Mouse (Mus musculus): Measurements from ENCODE around the gene Fkrp. TPM values are rescaled to one million over a fixed set of nuclear protein-coding genes. Genes with fewer than 3 reads are reported as not detected.

Fkrp gene
- polyA plus RNA-seq, 1 experiment: 41.7 TPM

GRCm38 (mm10) chr7:16820271-16820763 lies 3.8 kb upstream of the Fkrp start:
- 35% methylated on average over 5 of the region's 5 CpGs for WGBS
- no peak for DNase-seq
- H3K4me1 ChIP-seq (ENCODE audit: control insufficient read depth, insufficient read depth, low read length): peaks cover 20% of the 10 kb centered on the region
- no peak for TF ChIP-seq CTCF (IDR thresholded peaks at IDR 0.05; ENCODE audit: insufficient read depth, low read length)
- TF ChIP-seq POLR2A (IDR thresholded peaks at IDR 0.05; ENCODE audit: borderline replicate concordance, extremely low read depth, low read depth, low read length): no peak
- no peak overlapping the region for H3K4me3 ChIP-seq (replicated peaks; ENCODE audit: extremely low read depth, low read depth, low read length)

DNA sequence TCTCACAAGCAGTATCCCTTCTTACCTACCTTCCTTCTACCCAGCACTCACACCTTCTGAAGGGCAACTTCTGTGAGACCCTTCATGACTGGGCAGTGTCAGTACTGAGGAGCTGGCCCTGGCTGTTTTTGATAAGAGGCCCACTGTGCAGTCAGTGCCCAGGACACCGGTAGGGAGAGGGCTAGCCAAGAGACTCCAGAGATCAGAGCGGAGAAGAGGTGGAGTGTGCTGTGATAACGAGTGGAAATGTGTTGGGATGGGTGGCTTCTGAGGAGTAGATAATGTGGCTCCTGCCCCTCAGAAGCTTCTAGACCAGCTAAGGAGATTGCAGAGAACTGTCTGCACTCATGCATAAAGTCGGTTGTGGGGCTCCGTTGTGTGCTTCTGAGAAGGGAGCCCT lies 3.3 kb upstream of the Fkrp start:
- 69% methylated on average over 5 of the region's 5 CpGs for WGBS
- no peak for DNase-seq
- Histone ChIP-seq H3K4me3 (replicated peaks; ENCODE audit: extremely low read depth, low read depth, low read length) (no peak overlapping the region), H3K4me1 (ENCODE audit: control insufficient read depth, insufficient read depth, low read length) (peaks cover 20% of the 10 kb centered on the region)
- TF ChIP-seq CTCF (IDR thresholded peaks at IDR 0.05; ENCODE audit: insufficient read depth, low read length) (no peak), POLR2A (IDR thresholded peaks at IDR 0.05; ENCODE audit: borderline replicate concordance, extremely low read depth, low read depth, low read length) (no peak)

DNA sequence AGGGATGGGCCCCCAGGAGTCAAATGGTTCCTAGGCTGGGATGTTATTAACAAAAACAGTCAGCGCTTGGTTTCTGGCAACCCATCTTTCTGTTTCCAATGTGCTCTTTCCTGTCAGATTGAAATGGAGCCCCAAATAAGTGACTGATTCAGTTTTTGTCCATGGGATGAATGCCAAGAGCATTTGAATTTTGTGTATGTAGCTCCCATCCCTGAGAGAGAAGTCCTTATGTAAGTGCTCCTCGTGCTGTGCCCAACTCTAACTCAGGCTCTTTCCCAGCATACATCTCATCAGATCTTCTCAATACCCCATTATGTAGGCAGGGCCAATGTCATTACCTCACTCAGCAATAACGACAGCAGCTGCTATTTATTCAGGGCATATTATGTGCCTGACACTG lies 1.2 kb upstream of the Fkrp start:
- peaks cover 20% of the 10 kb centered on the region for H3K4me1 ChIP-seq (ENCODE audit: control insufficient read depth, insufficient read depth, low read length)
- no peak for TF ChIP-seq POLR2A (IDR thresholded peaks at IDR 0.05; ENCODE audit: borderline replicate concordance, extremely low read depth, low read depth, low read length)
- DNase-seq: no peak
- WGBS: 16% methylated on average over 3 of the region's 3 CpGs
- no peak overlapping the region for H3K4me3 ChIP-seq (replicated peaks; ENCODE audit: extremely low read depth, low read depth, low read length)

GRCm38 (mm10) chr7:16816078-16816474 lies 456 bp downstream of the Fkrp start:
- DNase-seq: no peak
- Histone ChIP-seq H3K4me3 (replicated peaks; ENCODE audit: extremely low read depth, low read depth, low read length) (peak overlapping the region; percentile 92), H3K4me1 (ENCODE audit: control insufficient read depth, insufficient read depth, low read length) (peaks cover 19% of the 10 kb centered on the region)
- TF ChIP-seq CTCF (IDR thresholded peaks at IDR 0.05; ENCODE audit: insufficient read depth, low read length) (no peak), POLR2A (IDR thresholded peaks at IDR 0.05; ENCODE audit: borderline replicate concordance, extremely low read depth, low read depth, low read length) (peak; percentile 46; the same call in 1 of the 2 replicates)
- WGBS: under 1% methylated on average over 55 of the region's 55 CpGs

GRCm38 (mm10) chr7:16815351-16815941 lies 1.1 kb downstream of the Fkrp start, which contains the start of gene Strn4:
Gene Strn4, plus strand, starts transcription at chr7:16815889.
- no peak for DNase-seq
- 15% methylated on average over 1 of the region's 1 CpGs for WGBS
- no peak for TF ChIP-seq POLR2A (IDR thresholded peaks at IDR 0.05; ENCODE audit: borderline replicate concordance, extremely low read depth, low read depth, low read length)
- TF ChIP-seq CTCF (IDR thresholded peaks at IDR 0.05; ENCODE audit: insufficient read depth, low read length): no peak
- peak within 1 kb of the TSS; percentile 92 for H3K4me3 ChIP-seq (replicated peaks; ENCODE audit: extremely low read depth, low read depth, low read length)
- H3K4me1 ChIP-seq (ENCODE audit: control insufficient read depth, insufficient read depth, low read length): peaks cover 16% of the 10 kb centered on the region

- Histone ChIP-seq H3K4me3 (replicated peaks; ENCODE audit: extremely low read depth, low read depth, low read length) (no peak overlapping the region), H3K4me1 (ENCODE audit: control insufficient read depth, insufficient read depth, low read length) (peaks cover 2% of the 10 kb centered on the region)
- no peak for TF ChIP-seq POLR2A (IDR thresholded peaks at IDR 0.05; ENCODE audit: borderline replicate concordance, extremely low read depth, low read depth, low read length)
- no peak for TF ChIP-seq CTCF (IDR thresholded peaks at IDR 0.05; ENCODE audit: insufficient read depth, low read length)
- no peak for DNase-seq
- WGBS: 80% methylated on average over 2 of the region's 2 CpGs
Observed at GRCm38 (mm10) chr7:16812505-16812904, 4.0 kb downstream of the Fkrp start.

DNA sequence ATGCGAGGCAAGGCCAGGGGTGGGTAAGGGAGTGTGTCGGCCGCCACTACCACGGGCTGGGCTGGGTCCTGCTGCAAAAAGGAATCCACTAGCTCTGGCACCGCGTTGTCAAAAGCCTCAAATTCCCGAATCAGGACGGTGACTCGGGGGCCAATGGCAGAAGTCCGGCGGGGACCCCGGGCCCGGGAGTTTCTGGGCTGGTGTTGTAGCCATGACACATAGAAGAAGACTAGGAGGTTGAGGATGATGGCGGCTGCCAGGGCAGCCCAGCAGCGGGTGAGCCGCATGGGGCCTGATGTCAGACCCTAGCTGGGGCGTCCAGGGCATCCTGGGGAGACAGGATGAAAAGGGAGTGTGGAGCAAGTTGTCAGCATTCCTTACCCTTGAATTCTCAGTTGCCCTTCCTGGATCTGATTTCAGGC lies 4.9 kb downstream of the Fkrp start:
- 80% methylated on average over 17 of the region's 17 CpGs for WGBS
- no peak overlapping the region for H3K4me3 ChIP-seq (replicated peaks; ENCODE audit: extremely low read depth, low read depth, low read length)

GRCm38 (mm10) chr7:16810920-16811648 lies 5.4 kb downstream of the Fkrp start:
- H3K4me3 ChIP-seq (replicated peaks; ENCODE audit: extremely low read depth, low read depth, low read length): no peak overlapping the region
- no peak for DNase-seq
- H3K4me1 ChIP-seq (ENCODE audit: control insufficient read depth, insufficient read depth, low read length): no peaks in the 10 kb centered on the region
- no peak for TF ChIP-seq POLR2A (IDR thresholded peaks at IDR 0.05; ENCODE audit: borderline replicate concordance, extremely low read depth, low read depth, low read length)
- no peak for TF ChIP-seq CTCF (IDR thresholded peaks at IDR 0.05; ENCODE audit: insufficient read depth, low read length)
- WGBS: 63% methylated on average over 90 of the region's 90 CpGs

More for the DNA sequence above, 4.9 kb downstream of the Fkrp start:
- TF ChIP-seq CTCF (IDR thresholded peaks at IDR 0.05; ENCODE audit: insufficient read depth, low read length) (no peak), POLR2A (IDR thresholded peaks at IDR 0.05; ENCODE audit: borderline replicate concordance, extremely low read depth, low read depth, low read length) (no peak)
- no peak for DNase-seq
- H3K4me1 ChIP-seq (ENCODE audit: control insufficient read depth, insufficient read depth, low read length): no peaks in the 10 kb centered on the region

- Histone ChIP-seq H3K4me1 (ENCODE audit: control insufficient read depth, insufficient read depth, low read length) (no peaks in the 10 kb centered on the region), H3K4me3 (replicated peaks; ENCODE audit: extremely low read depth, low read depth, low read length) (no peak overlapping the region)
- 79% methylated on average over 28 of the region's 28 CpGs for WGBS
- DNase-seq: no peak
- TF ChIP-seq POLR2A (IDR thresholded peaks at IDR 0.05; ENCODE audit: borderline replicate concordance, extremely low read depth, low read depth, low read length): no peak
- TF ChIP-seq CTCF (IDR thresholded peaks at IDR 0.05; ENCODE audit: insufficient read depth, low read length): no peak
Observed at GRCm38 (mm10) chr7:16810399-16810919, 6.1 kb downstream of the Fkrp start.

Data from lung, adult 2 months (tissue).